Mouse (Mus musculus) hindbrain, embryonic 13.5 days (tissue): Measurements from ENCODE around the gene Ppil2. TPM values are rescaled to one million over a fixed set of nuclear protein-coding genes. Genes with fewer than 3 reads are reported as not detected.

Source experiments
- ATAC-seq: fragments of 200-750 bp; cut with Nextera tagmentation; 2 replicates; pipeline ENCODE4 v1.8.0; 2017; ENCODE audit warnings: moderate TSS enrichment; ENCODE audit not compliant: low FRiP score
- H3K27ac ChIP-seq: fragments of 300-500 bp; sonication (generic); 2 replicates; pipeline ENCODE4 v1.5.1; 2015; ENCODE audit warnings: inconsistent platforms, mild to moderate bottlenecking, moderate library complexity
- H3K27me3 ChIP-seq: fragments of 300-500 bp; sonication (generic); 2 replicates; pipeline ENCODE4 v1.6.1; 2015; ENCODE audit warnings: mild to moderate bottlenecking, inconsistent platforms
- H3K36me3 ChIP-seq: fragments of 300-500 bp; sonication (generic); 2 replicates; pipeline ENCODE4 v1.6.1; 2015; ENCODE audit warnings: mild to moderate bottlenecking, inconsistent platforms
- H3K4me1 ChIP-seq: fragments of 300-500 bp; sonication (generic); replicated peaks from 2 replicates; pipeline ENCODE4 v1.6.1; 2015; ENCODE audit warnings: inconsistent platforms
- H3K4me2 ChIP-seq: fragments of 300-500 bp; sonication (generic); 2 replicates; pipeline ENCODE4 v1.6.1; 2015; ENCODE audit warnings: inconsistent platforms, mild to moderate bottlenecking, moderate library complexity
- H3K4me3 ChIP-seq: fragments of 300-500 bp; sonication (generic); 2 replicates; pipeline ENCODE4 v1.5.1; 2015; ENCODE audit warnings: mild to moderate bottlenecking, inconsistent platforms
- H3K9ac ChIP-seq: fragments of 300-500 bp; sonication (generic); 2 replicates; pipeline ENCODE4 v1.6.1; 2015; ENCODE audit warnings: mild to moderate bottlenecking, inconsistent platforms
- H3K9me3 ChIP-seq: fragments of 300-500 bp; sonication (generic); 2 replicates; pipeline ENCODE4 v1.6.1; 2016; ENCODE audit warnings: inconsistent platforms
- WGBS: fragments of 180-500 bp; shearing (Covaris S2); methylation state at CpG from one replicate; pipeline ENCODE4 v1.1.7; 2015; 5-methylcytosine and 5-hydroxymethylcytosine counted together
- polyA plus RNA-seq: library from polyadenylated mRNA; unstranded; fragments of >200 nt; fragmentation: Nextera tagmentation; extraction: Ambion mirVana; gene quantifications from 2 replicates; pipeline ENCODE4 v1.2.1, GENCODE M21; 2015

The Ppil2 gene
- polyA plus RNA-seq, 1 experiment from 2014 or later: 153 TPM

DNA sequence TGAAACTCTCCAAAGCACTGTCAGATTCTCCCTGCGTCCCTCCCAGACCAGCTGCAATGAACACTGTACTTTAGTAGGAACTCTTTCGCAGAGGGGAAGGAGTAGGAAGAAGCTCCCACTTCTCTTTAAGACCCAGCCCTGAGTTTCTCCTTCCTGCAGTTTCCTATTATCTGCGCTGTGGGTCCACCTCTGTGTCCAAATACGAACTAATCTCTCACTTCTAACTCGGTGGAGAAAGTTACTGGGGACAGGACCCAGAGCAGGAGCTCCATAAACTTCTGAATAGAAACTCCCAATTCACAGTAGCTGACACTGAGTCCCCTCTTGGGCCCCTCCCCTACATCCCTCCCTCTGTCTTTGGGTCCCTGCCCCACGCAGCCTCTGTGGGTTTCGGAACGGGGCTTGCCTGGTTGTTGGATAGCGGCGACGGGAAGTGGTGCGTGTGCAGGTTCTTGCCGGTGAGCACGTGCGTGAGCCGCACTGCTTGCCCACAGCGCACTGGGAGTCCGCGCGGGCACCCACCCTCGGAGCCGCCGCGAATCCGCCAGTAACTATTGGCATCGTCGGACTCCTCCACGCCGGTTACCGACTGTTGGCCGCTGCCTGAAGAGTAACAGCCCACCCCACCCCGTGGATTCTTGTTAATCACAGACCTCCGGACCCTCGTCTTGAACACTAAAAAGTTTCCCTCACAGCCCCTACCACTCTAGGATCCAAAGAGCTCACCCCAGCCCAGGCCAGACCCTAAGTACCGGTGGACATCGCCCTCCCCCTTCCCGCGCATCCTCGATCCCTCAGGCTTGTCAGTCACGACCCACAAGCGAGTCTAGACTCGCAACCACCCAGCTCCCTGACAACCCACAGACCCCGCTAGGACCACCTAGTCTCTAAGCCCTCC lies 20.4 kb upstream of the Ppil2 start:
- H3K27ac ChIP-seq: peak overlapping the region; percentile 85
- ATAC-seq: 0 out of 2 replicates have a peak, but pooled peaks have one; percentile 0
- peaks cover 18% of the 10 kb centered on the region for H3K4me1 ChIP-seq
- peak overlapping the region; percentile 62 for H3K4me3 ChIP-seq
- H3K9ac ChIP-seq: peak overlapping the region; percentile 79
- H3K4me2 ChIP-seq: peak overlapping the region; percentile 95
- H3K27me3 ChIP-seq: 0 out of 2 replicates have a peak, but pooled peaks cover 2% of the 10 kb centered on the region
- H3K36me3 ChIP-seq: no peaks in the 10 kb centered on the region
- 4% methylated on average over 43 of the region's 43 CpGs for WGBS
- H3K9me3 ChIP-seq: no peaks in the 10 kb centered on the region

DNA sequence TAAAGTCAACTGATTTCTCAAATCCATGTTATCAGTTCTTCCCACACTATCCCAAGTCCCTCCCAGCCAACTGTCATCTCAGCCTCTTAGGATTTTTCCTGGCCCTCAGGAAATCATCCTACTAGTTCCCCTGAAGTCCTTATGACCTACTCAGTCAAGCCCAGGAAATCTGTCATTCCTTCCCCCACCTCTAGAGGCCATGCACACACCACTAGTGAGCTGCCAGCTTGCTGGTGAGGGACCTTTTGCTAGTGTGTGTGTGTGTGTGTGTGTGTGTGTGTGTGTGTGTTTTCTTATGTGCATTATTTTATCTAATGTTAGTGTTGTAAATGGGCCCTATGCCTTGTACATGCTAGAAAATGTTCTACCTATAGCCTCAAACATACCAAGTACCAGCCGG lies 16.2 kb upstream of the Ppil2 start:
- no peak overlapping the region for H3K9ac ChIP-seq
- peaks cover 41% of the 10 kb centered on the region for H3K4me1 ChIP-seq
- no peak for ATAC-seq
- H3K9me3 ChIP-seq: no peaks in the 10 kb centered on the region
- no peak overlapping the region for H3K27ac ChIP-seq
- no peak overlapping the region for H3K4me3 ChIP-seq
- 95% methylated on average over 1 of the region's 1 CpGs for WGBS
- H3K27me3 ChIP-seq: 0 out of 2 replicates have a peak, but pooled peaks cover 2% of the 10 kb centered on the region
- no peak overlapping the region for H3K4me2 ChIP-seq
- H3K36me3 ChIP-seq: no peaks in the 10 kb centered on the region

DNA sequence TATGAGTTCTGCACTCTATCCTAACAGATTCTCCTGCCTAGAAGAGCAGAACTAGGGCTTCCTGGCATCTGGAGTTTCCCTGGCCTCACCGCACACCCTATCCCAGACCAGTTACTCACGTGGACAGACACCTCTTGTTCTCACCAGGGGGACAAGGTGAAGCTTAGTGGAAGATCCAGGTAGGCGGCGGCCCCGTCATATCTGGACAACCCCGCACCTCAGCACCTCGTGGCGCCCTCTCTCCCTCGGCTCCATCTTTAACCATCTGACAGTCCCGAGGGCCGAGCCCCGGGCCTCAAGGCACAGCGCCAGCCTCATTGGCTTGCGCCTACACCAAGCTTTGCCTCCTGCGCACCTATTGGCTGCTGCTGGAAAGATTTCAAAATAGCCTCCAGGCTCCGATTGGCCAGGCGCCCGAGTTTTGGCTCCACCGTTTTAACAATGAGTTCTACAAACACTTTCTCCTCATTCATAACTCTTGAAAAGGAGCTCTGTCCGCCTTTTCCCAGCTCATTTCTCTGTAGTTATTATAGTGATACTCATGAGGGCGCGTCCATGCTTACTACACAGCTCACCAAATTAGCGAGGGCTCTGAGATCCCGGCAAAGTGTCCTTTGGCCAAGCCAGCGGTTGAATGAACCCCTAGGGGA lies 13.9 kb upstream of the Ppil2 start, which contains the start of gene 2610318N02Rik:
2610318N02Rik (minus strand) TSS at position 297 of the 650 bp plus-strand sequence.
- Histone ChIP-seq H3K9me3 (no peaks in the 10 kb centered on the region), H3K4me3 (peak within 1 kb of the TSS; percentile 51), H3K4me1 (peaks cover 44% of the 10 kb centered on the region), H3K9ac (peak within 1 kb of the TSS; percentile 71), H3K36me3 (no peaks in the 10 kb centered on the region), H3K4me2 (peak within 1 kb of the TSS; percentile 79), H3K27ac (peak within 1 kb of the TSS; percentile 40), H3K27me3 (no peaks in the 10 kb centered on the region)
- ATAC-seq: peak; percentile 90
- WGBS: under 1% methylated on average over 25 of the region's 25 CpGs

DNA sequence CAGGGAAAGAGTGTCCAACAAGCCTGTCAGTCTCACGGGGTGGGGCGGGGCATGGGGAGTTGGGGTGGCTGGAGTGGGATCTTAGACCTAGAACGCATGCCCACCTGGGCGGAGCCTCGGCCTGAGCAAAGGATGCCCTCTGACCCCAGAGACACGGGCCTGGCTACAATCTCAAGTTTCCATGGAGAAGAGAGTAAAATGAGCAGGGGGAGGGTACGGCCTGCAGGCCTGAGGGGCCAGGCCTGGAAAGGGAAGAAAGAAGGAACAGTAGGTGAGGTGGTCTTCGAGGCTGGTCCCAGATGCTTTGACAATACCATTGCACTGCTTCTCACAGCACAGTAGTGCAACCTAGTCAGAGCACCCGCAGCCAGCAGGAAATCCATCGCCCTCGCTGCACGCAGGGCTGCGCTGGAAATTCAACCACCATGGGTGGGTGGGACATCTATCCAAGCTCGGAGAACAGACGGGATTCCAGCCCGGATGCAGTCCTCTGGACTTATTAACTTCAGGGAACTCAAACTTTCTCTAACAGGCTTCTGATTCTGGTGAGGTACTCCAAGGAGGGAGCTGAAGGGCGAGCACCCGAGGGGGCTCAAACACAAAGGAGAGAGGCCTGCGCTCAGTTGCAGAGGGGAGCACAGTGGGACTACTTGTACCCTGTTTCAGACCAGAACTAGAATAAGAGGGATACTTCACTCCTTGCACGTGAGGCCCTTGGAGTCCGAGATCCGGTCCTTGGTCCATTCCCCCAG lies 13.2 kb upstream of the Ppil2 start:
- under 1% methylated on average over 22 of the region's 22 CpGs for WGBS
- Histone ChIP-seq H3K4me2 (peak overlapping the region; percentile 79), H3K36me3 (no peaks in the 10 kb centered on the region), H3K9ac (peak overlapping the region; percentile 71), H3K9me3 (no peaks in the 10 kb centered on the region), H3K4me3 (peak overlapping the region; percentile 51), H3K27ac (peak overlapping the region; percentile 40; the same call in 1 of the 2 replicates), H3K4me1 (peaks cover 44% of the 10 kb centered on the region), H3K27me3 (no peaks in the 10 kb centered on the region)
- ATAC-seq: peak; percentile 45

DNA sequence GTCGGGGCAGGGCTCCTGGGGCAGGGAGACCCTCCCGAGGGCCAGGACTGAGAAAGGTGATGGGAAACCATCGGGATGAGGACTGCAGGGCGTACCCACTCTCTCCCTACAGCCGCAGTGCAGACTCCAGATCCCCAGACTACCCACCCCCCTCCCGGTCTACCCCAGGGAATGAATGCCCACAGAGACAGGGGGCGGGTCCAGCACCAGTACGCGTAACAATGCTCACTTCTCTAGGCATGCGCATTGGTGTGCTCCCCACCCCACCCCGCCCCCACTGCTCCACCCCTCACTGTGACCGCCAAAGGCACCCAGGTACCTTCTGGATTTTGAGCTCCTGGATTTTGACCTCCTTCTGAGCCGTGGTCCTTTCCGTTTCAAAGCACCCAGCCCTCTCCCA lies 10.5 kb upstream of the Ppil2 start:
- WGBS: 33% methylated on average over 14 of the region's 14 CpGs
- 0 out of 2 replicates have a peak overlapping the region, but pooled peaks have one; percentile 29 for H3K9ac ChIP-seq
- ATAC-seq: 0 out of 2 replicates have a peak, but pooled peaks have one; percentile 21
- H3K4me1 ChIP-seq: peaks cover 44% of the 10 kb centered on the region
- no peaks in the 10 kb centered on the region for H3K9me3 ChIP-seq
- H3K27me3 ChIP-seq: no peaks in the 10 kb centered on the region
- 0 out of 2 replicates have a peak, but pooled peaks cover 2% of the 10 kb centered on the region for H3K36me3 ChIP-seq
- H3K27ac ChIP-seq: 0 out of 2 replicates have a peak overlapping the region, but pooled peaks have one; percentile 12
- peak overlapping the region; percentile 23 for H3K4me3 ChIP-seq
- peak overlapping the region; percentile 41 for H3K4me2 ChIP-seq

DNA sequence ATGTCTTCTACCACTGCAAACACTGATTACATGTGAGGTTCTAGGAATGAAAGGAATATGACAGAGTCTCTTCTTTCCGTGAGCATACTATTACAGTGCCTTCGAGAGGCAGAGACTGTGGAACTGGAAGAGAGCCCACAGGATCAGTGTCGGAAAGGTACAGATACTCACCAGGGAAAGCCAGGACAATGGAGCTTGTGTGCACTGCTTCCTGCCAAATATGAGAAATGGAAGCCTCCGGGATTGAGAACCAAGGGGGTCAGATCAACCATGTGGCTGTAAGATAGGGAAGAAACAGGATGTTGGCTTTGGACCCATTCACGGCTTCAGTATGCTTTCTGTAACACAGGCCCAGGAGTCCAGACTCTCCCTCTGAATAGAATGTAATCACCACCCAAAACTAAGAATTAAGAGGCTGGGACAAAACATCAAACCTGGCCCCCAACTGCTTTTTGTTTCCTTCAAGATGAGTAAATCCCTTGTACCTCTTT lies 6.3 kb upstream of the Ppil2 start:
- Histone ChIP-seq H3K4me2 (no peak overlapping the region), H3K4me3 (no peak overlapping the region), H3K36me3 (peaks cover 10% of the 10 kb centered on the region), H3K9me3 (no peaks in the 10 kb centered on the region), H3K4me1 (peaks cover 15% of the 10 kb centered on the region), H3K27me3 (no peaks in the 10 kb centered on the region), H3K9ac (no peak overlapping the region), H3K27ac (no peak overlapping the region)
- WGBS: 88% methylated on average over 5 of the region's 5 CpGs
- no peak for ATAC-seq

DNA sequence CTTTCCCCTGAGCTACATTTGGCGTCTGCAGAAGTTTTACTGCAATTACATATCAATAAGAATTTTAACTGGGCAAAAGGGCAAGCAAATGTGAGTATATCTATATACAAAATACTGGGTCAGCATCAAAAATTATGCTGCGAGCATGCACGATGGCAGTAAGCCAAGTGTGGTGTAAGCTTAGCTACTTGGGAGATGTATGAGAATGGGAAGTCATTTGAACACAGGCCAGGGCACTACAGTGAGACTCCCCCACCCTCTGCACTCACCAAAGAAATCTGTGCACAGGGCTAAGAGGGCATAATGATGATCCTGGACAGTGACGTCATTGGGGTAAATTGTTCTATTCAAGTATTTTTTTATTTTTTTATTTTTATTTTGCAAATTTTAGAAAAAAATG lies 6.5 kb downstream of the Ppil2 start:
- no peaks in the 10 kb centered on the region for H3K9me3 ChIP-seq
- H3K4me1 ChIP-seq: peaks cover 21% of the 10 kb centered on the region
- no peak overlapping the region for H3K4me2 ChIP-seq
- H3K9ac ChIP-seq: no peak overlapping the region
- no peak overlapping the region for H3K27ac ChIP-seq
- H3K4me3 ChIP-seq: no peak overlapping the region
- peaks cover 84% of the 10 kb centered on the region for H3K36me3 ChIP-seq
- H3K27me3 ChIP-seq: no peaks in the 10 kb centered on the region
- WGBS: 92% methylated on average over 4 of the region's 4 CpGs
- no peak for ATAC-seq

DNA sequence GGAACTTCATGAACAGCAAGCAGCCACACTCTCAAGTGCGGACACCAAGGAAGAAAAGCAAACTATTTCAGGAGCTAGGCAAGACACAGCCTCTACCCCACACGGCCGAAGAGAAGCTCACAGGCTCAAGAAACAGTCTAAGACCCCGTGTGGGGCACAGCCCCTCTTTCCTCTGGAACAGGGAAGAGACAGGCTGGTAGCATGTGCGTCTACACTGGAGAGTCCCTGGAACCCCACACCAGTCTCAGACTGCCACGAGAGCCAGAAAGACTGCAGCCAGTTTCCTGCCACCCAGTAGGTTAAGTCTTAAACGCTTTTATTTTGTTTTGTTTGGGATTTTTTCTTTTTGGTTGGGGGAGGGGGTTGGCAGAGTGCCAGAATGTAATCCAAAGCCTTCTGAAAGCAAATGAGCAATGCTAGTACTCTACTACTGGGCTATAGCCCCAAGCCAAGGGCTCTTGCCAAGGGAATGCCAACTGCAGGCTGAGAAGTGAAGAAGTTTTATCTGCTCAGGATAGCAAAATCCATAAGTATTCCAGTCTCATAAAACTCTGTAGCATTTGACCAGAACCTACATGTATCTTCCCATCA lies 8.3 kb downstream of the Ppil2 start:
- Histone ChIP-seq H3K4me1 (peaks cover 16% of the 10 kb centered on the region; the same call in 1 of the 2 replicates), H3K9me3 (no peaks in the 10 kb centered on the region), H3K9ac (no peak overlapping the region), H3K4me2 (no peak overlapping the region), H3K4me3 (no peak overlapping the region), H3K36me3 (peaks cover 94% of the 10 kb centered on the region), H3K27ac (no peak overlapping the region), H3K27me3 (no peaks in the 10 kb centered on the region)
- 75% methylated on average over 7 of the region's 7 CpGs for WGBS
- no peak for ATAC-seq

DNA sequence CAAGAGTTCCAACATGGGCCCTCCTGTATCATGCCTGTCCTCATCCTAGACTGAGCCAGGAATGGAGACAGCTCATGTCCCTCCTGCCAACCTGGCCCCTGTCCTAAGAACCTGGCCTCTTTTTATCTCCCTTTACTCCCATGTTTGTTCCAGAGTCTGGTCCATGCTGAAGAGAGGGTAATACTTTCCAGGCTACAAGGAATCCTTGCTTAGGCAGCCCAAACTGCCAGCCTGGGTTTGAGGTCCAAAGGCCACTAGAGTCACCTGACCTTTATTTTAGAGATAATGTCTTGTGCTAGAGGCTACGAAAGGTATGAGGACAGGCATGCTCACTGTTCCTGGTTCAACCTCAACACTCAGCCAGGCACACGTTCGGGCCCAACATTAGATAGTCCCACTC lies 14.1 kb downstream of the Ppil2 start:
- 96% methylated on average over 3 of the region's 3 CpGs for WGBS
- H3K4me2 ChIP-seq: no peak overlapping the region
- no peaks in the 10 kb centered on the region for H3K27me3 ChIP-seq
- no peaks in the 10 kb centered on the region for H3K9me3 ChIP-seq
- no peak overlapping the region for H3K4me3 ChIP-seq
- no peaks in the 10 kb centered on the region for H3K4me1 ChIP-seq
- H3K9ac ChIP-seq: no peak overlapping the region
- H3K36me3 ChIP-seq: peaks cover 92% of the 10 kb centered on the region
- ATAC-seq: no peak
- H3K27ac ChIP-seq: no peak overlapping the region

DNA sequence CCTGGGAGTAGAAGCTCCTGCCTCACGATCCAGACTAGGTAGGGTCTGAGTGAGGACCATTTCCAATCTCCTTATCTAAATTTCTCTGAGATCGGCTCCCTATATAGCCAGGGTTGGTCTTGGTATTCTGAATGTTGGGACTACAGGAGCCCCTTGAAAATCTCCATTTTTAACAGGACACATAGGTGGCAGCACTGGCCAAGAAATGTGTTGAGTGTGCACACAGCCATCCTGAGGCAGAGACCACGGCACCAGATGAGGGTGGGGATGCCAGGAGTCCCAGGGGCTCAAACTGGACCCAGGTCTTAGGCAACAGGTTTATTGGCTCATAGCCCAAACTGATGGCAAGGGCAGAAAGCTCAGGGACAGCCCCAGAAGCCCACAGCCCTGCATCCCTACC lies 22.7 kb downstream of the Ppil2 start:
- no peak overlapping the region for H3K27ac ChIP-seq
- no peaks in the 10 kb centered on the region for H3K4me1 ChIP-seq
- no peak overlapping the region for H3K4me2 ChIP-seq
- no peak for ATAC-seq
- WGBS: 74% methylated on average over 3 of the region's 3 CpGs
- no peaks in the 10 kb centered on the region for H3K9me3 ChIP-seq
- H3K36me3 ChIP-seq: peaks cover 100% of the 10 kb centered on the region
- no peak overlapping the region for H3K4me3 ChIP-seq
- H3K9ac ChIP-seq: no peak overlapping the region
- H3K27me3 ChIP-seq: no peaks in the 10 kb centered on the region

DNA sequence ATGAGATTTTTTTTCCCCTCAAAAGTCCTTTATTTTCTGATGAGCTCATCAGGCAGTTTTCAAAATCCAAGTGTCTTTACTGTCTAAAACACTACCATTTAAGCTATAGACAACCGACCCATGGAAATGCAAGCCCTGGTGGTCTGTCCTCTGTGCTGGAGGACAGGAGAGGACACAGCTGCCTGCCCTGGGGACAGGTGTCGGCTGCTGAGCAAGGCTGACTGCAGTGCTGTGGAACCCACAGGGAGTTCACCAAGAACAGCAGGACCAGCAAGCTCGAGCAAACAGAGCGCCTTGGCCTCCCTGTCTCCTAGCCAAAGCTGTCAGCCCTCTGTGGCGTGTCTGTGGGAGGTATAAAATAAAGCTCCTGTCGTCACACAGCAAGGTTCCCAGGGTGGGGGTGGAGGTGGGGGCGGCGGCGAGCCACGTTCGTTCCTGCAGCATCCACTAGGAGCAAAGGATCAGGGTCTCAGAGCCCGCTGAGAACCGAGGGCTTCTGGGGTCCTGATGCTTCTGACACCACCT lies 24.3 kb downstream of the Ppil2 start:
- Histone ChIP-seq H3K4me1 (no peaks in the 10 kb centered on the region), H3K9ac (0 out of 2 replicates have a peak overlapping the region, but pooled peaks have one; percentile 19), H3K4me2 (no peak overlapping the region), H3K4me3 (no peak overlapping the region), H3K9me3 (no peaks in the 10 kb centered on the region), H3K27ac (no peak overlapping the region), H3K36me3 (peaks cover 100% of the 10 kb centered on the region), H3K27me3 (no peaks in the 10 kb centered on the region)
- no peak for ATAC-seq
- WGBS: 82% methylated on average over 13 of the region's 13 CpGs
